Mouse (Mus musculus) left cerebral cortex, postnatal 25 days (tissue): ENCODE data around the gene Slc7a10. TPM values are rescaled to one million over a fixed set of nuclear protein-coding genes. Genes with fewer than 3 reads are reported as not detected.
"Not testable (repeated sequence)": the region's sequence is repeated elsewhere in the genome, so short reads cannot be mapped to it uniquely, and the experiment has no call there.

ENCODE experiments used
- DNase-seq, 2 experiments: peaks; one replicate each; pipeline ENCODE4 v3.0.0; 2022; ENCODE audit warnings: low spot score in 2 of 2, mixed read lengths in 1 of 2
- intact Hi-C: fragments of 180-260 bp; cut with DNase I; formaldehyde crosslinking; loops from one replicate; pipeline ENCODE4 v1.15.1; 2025
- total RNA-seq, 2 experiments: library from RNA; stranded (reverse); gene quantifications; 2 replicates each; pipeline ENCODE4 v1.2.3; 2021

Slc7a10 gene
- total RNA-seq, 2 experiments from 2014 or later, result 40.8 to 50.6 TPM

DNA sequence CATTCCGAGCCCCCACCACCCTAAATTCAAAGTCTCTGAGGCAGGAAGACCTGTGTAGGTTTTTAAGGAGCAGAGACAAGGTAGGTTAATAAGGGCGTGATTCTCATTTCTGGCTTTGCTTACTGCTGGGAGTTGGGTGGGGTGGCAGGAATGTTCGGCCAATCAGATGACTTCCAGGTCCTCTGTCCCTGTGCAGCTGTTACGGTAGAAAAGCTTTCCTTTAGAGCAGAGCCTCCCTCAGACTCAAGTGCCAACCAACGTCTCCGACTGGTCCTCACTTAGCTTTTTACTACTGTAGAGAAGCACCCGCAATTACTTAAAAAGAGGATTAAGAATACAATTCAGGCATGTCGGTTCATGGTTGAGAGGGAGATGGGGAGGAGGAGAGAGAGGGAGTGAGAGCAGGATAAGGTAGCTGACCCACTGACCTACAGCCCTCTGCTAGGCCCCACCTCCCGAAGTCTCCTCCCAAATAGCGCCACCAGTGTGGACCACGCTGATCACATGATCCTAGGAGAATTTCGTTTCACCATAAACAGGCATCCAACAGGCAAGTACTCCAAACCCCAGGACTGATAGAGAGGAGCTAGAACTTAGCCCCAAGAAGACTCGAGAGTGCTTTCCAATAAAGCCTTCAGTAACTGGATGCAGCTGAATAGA is 46.7 kb downstream of the Slc7a10 start:
- no peak for DNase-seq
- intact Hi-C loops, result no loop called here

DNA sequence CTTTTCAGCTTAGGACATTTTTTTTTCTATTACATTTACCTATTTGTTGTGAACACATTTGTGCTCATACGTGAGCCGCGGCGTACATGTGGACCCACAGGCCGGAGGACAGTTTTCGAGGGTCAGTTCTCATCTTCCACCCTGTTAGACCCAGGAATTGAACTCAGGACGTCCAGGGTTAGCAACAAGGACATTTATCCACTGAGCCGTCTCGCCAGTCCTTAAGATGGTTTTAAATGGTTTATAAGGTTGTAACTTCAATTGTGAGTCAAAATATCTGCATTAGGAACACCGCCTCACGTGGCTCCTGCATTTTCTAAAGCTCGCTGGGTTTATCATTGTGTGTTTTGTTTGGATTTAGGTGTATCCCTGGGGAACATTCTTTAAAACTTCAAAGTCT is 47.7 kb downstream of the Slc7a10 start:
- intact Hi-C loops, result loop anchor here (1.0 kb wide), 1 partner anchor 19 kb away; the partner anchor contains the start of gene Lrp3
- peak in 1 of 2 experiments; percentile 12 for DNase-seq

DNA sequence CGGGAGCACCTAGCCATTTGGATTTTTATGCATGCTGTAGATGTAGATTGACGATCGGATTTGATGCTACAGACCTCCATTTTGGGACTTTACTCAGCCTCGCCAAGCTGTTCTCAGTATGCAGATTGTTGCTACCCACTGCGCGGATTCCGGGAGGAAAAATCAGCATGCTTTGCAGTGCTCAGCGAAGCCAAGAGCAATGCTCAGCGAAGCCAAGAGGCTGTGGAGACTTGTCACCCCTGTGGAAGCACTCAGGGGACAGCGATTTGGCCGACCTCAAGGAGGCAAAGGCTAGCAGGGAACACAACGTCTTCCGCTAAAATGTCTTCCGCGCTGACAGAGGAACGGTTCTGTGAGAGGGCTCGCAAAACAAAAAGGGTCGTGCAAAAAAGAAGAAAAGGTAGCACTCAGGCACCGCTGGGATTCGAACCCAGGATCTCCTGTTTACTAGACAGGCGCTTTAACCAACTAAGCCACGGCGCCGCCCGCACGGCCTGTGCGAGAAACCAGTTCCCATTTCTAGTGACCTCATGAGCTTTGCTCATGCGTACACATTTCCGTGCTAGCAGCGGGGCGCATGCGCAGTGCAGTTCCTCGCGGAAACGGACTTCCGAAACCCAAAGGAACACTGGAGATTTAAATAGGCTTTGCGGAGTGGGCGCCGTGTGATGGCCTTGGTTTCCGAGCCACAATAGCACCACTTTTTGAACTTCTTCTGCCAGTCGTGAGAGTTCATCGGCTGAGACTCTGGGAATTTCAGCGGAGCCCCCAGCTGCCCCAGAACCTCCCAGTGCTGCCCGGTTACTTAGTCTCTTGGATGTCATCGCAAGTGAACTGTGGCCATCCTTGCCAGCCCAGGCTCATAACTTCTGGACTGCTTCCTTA is 48.4 kb downstream of the Slc7a10 start:
- intact Hi-C loops, result loop anchor here (1.0 kb wide), 1 partner anchor 19 kb away; the partner anchor contains the start of gene Lrp3

DNA sequence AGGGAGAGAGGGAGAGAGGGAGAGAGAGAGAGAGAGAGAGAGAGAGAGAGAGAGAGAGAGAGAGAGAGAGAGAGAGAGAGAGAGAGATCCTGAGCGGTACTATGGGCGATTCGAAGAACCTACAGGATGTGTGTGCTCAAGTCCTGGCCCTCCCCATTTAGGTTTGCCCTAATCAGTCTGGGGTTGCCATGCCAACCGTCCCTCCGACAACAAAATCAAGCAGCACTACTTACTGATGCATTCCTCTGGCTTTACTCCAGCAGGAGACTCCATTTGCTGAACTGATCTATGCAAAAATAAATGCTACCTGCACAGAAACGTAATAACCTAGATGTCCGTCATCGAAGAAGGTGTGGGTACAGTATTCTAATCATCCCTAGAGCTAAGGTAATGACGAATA is 49.1 kb downstream of the Slc7a10 start:
- DNase-seq, result peak; percentile 70
- intact Hi-C loops, result no loop called here

More for the DNA sequence above, 48.4 kb downstream of the Slc7a10 start:
- peak; percentile 99 for DNase-seq

DNA sequence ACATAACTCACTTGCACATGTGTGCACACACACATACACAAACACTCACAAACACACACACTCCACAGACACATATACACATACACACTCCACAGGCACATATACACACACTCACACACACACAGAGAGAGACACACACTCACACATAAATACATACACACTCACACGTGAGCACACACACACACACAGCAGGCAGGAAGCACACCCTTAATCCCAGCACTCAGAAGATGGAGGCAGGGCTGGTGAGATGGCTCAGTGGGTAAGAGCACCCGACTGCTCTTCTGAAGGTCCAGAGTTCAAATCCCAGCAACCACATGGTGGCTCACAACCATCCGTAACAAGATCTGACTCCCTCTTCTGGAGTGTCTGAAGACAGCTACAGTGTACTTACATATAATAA is 51.8 kb downstream of the Slc7a10 start:
- intact Hi-C loops, DNase-seq: not testable (repeated sequence)

Other genes with a start within 250 kb of the Slc7a10 start
- 10 to 100 TPM; 31.3 to 34.8 TPM for gene Cebpg, start 129.8 kb upstream of the Slc7a10 start, total RNA-seq
- gene Cebpa, start 67.1 kb upstream of the Slc7a10 start, total RNA-seq, result 10 to 100 TPM in 1 of 2 experiments, 1 to 10 TPM in 1; 8.7 to 10.1 TPM
- 10 to 100 TPM; 79.3 to 81.5 TPM for gene Lrp3, start 29.1 kb downstream of the Slc7a10 start, total RNA-seq
- gene Gpatch1, start 132.1 kb downstream of the Slc7a10 start, total RNA-seq, result 10 to 100 TPM; 23.3 to 26.4 TPM
- 1 to 10 TPM; 3.4 to 4.2 TPM for gene Rhpn2, start 147.8 kb downstream of the Slc7a10 start, total RNA-seq
- 1 to 10 TPM; 7.7 to 8.3 TPM for gene Faap24, start 210.5 kb downstream of the Slc7a10 start, total RNA-seq
- 10 to 100 TPM; 18.2 to 23.3 TPM for gene Cep89, start 210.7 kb downstream of the Slc7a10 start, total RNA-seq